Mouse (Mus musculus): ENCODE results near the gene Dbx1. TPM values are rescaled to one million over a fixed set of nuclear protein-coding genes. Genes with fewer than 3 reads are reported as not detected.
A peak's percentile ranks its signal among the peaks of the same experiment; 100 is the strongest.

Dbx1 gene
- 168 and 188 TPM in 2 replicates for polyA plus RNA-seq (2016; fragmentation: Nextera tagmentation; extraction: Ambion mirVana)

DNA sequence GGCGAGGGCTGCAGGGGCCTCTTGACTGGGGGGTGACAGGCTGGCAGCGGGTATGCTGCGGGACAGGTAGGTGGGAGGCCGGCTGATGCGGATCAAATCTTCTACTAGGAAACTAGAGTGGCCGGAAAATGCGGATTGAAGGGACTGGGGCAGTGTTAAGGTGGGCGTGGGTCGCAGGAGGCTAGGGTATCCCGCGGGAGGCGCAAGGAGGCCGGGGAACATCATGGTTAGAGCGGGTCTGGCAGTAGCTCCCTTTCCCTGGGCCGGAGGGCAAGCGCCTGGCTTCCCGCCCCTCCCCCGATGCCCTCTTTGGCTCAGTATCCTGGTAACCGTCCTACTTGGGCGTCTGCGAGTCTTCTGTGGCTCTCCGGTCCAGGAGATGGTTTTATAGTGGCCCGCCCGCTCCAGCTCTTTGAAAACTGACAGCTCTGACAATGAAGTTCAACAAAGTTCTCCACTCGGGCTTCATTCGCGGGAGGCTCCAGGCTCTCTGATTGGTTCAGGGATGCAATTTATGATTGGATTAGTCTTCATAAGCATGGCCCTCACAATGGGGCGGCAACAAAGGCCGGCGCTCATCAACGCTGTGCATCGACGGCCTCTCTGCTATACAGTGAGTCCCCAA is at the start of gene Dbx1:
TSS of gene Dbx1 (minus strand) at position 359 of the 625 bp plus-strand sequence.
- Histone ChIP-seq H3K4me1 (peaks cover 95% of the 10 kb centered on the region), H3K9me3 (replicated peaks) (no peaks in the 10 kb centered on the region), H3K36me3 (peaks cover 20% of the 10 kb centered on the region), H3K27ac (replicated peaks) (peak within 1 kb of the TSS; percentile 87), H3K4me3 (peak within 1 kb of the TSS; percentile 60), H3K27me3 (ENCODE audit: low read depth, poor library complexity, severe bottlenecking) (peaks cover 100% of the 10 kb centered on the region)
- DNase-seq (ENCODE audit: low spot score): peak; percentile 84
- WGBS: under 1% methylated on average over 33 of the region's 33 CpGs

DNA sequence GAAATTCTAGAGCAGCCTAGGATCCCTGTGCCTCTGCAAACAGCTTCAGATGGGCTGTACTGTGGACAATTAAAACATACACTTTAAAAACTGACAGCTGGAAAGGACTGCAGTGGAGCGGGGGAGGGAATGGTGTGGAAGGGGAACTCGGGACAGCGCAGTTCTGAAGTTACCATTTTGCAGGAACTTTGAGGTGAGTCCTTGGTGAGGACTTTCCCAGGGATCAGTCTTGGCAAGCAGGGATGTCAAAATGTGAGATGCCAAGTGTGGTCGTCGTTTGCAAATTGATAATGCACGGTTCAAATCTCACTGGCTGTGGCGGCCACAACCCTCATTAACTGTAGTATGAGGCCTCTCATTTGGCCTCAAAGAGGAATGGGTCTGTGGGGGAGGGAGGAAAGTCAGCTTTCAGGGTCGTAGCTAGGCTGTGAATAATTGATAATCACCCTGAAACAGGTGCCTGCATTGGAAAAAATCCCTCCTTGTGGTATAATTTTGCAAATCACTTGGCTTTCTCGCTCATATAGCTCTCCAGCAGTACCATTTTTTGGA is 42.3 kb upstream of the Dbx1 start:
- no peak for DNase-seq (ENCODE audit: low spot score)
- Histone ChIP-seq H3K27me3 (ENCODE audit: low read depth, poor library complexity, severe bottlenecking) (peaks cover 98% of the 10 kb centered on the region), H3K9me3 (replicated peaks) (no peaks in the 10 kb centered on the region), H3K36me3 (no peaks in the 10 kb centered on the region), H3K4me3 (0 out of 2 replicates have a peak overlapping the region, but pooled peaks have one; percentile 34), H3K4me1 (peaks cover 66% of the 10 kb centered on the region), H3K27ac (replicated peaks) (peak overlapping the region; percentile 34)
- 8% methylated on average over 9 of the region's 9 CpGs for WGBS

DNA sequence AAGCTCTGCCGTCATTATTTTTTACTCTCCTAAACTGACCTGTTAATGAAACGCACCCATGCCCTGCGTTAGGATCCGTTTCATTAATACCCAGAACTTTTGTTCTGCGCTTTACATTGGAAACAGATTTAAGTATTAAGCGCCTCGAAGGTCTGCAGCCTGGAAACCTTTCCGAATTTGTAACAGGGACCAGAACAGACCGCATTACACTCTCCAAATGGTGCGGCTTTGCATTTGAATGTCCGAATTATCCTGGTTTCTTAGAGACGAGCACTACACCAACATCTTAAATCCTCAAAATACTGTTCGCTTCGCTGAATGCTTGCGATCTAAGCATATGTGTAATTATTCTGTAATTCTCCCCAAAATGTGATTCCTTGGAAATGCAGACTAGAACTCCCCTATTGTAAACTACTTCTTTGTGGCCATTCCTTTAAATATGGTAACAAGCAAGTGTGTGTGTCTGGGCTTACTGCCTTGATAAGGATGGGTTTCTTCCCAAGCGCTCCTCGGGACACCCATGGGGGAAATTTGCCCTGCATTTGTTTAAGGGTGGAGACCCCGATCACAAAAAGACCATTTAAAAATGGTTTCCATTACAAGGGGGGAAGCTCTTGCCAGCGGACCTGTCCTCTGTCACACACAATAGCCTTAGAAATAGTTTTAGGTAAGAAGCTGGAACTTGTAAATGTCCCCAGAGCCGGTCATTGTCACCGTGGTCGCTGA is 41.6 kb upstream of the Dbx1 start:
- peaks cover 97% of the 10 kb centered on the region for H3K27me3 ChIP-seq (ENCODE audit: low read depth, poor library complexity, severe bottlenecking)
- peak; percentile 45 for DNase-seq (ENCODE audit: low spot score)
- no peaks in the 10 kb centered on the region for H3K36me3 ChIP-seq
- peak overlapping the region; percentile 34 for H3K4me3 ChIP-seq
- peak overlapping the region; percentile 34 for H3K27ac ChIP-seq (replicated peaks)
- 1% methylated on average over 22 of the region's 22 CpGs for WGBS
- H3K4me1 ChIP-seq: peaks cover 66% of the 10 kb centered on the region
- no peaks in the 10 kb centered on the region for H3K9me3 ChIP-seq (replicated peaks)

DNA sequence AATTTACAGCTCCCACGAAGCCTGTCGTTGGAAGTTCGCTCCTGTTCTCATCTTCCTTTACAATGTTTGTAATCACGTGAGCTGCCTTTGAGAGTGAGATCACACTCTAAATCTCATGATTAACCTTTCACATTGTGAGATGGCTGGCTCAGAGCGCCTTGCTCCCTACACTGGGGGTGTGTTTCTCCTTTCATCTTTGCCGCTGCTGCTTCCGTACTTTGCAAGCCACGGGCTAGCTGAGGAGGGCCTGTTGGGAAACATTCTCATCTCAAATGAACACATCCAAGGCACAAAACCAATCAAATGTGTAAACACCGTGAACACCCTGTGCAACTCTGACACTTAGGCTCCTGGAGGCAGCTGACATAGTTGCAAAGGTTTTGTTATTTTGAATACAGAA is 40.5 kb upstream of the Dbx1 start:
- Histone ChIP-seq H3K36me3 (no peaks in the 10 kb centered on the region), H3K9me3 (replicated peaks) (no peaks in the 10 kb centered on the region), H3K4me3 (peak overlapping the region; percentile 12), H3K27ac (replicated peaks) (peak overlapping the region; percentile 81), H3K4me1 (peaks cover 55% of the 10 kb centered on the region), H3K27me3 (ENCODE audit: low read depth, poor library complexity, severe bottlenecking) (peaks cover 89% of the 10 kb centered on the region)
- WGBS: under 1% methylated on average over 9 of the region's 9 CpGs
- DNase-seq (ENCODE audit: low spot score): peak; percentile 73

DNA sequence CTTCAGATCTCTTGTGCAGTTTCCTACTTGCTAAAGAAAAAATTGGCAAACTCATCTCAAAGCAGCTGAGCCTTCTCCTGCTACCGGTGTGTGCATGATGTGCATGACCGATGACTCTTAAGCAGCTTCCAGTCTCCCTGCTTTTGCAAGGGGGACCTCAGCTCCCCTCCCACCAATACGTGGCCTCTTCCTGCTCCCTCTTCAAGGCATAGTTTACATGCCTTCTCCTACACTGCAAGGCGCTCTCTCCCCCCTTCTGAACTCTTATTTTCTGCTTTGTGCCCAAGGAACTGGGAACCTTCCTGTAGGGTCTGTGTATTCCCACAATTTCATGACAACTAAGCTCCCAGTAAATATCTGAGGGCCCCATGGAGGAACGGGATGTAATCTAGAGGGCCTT is 40.0 kb upstream of the Dbx1 start:
- H3K9me3 ChIP-seq (replicated peaks): no peaks in the 10 kb centered on the region
- H3K27me3 ChIP-seq (ENCODE audit: low read depth, poor library complexity, severe bottlenecking): peaks cover 88% of the 10 kb centered on the region
- peak; percentile 42 for DNase-seq (ENCODE audit: low spot score)
- peaks cover 50% of the 10 kb centered on the region for H3K4me1 ChIP-seq
- H3K36me3 ChIP-seq: no peaks in the 10 kb centered on the region
- 10% methylated on average over 5 of the region's 5 CpGs for WGBS
- peak overlapping the region; percentile 81 for H3K27ac ChIP-seq (replicated peaks)
- H3K4me3 ChIP-seq: peak overlapping the region; percentile 12; the same call in 1 of the 2 replicates

DNA sequence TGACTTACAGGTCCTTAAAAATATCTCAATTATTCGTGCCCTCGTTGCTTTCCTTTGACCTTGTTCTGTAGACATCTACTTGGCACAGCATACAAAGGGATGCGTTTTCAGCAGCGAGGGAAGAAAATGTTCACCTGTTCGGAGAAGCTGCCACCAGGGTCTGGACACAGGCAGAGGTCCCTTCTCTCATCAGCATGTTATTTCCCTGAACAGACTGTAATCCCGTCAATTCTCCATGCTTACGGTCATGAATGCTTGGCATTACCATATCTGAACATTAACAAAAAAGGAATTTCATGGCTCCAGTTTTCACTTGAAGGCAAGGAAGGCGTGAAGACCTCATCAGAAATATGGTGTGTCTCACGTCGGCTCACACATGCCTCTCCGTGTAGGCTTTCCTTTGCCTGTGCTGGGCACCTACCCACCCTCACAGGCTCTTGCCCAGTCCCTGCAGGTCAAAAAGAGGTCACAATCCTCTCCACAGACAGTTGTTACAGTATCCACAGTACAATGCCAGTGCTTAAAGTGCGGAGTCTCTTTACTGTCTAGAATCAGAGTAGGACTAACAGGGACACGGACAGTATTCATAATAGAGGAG is 31.7 kb upstream of the Dbx1 start:
- Histone ChIP-seq H3K36me3 (no peaks in the 10 kb centered on the region), H3K27ac (replicated peaks) (no peak overlapping the region), H3K4me3 (no peak overlapping the region), H3K9me3 (replicated peaks) (0 out of 2 replicates have a peak, but pooled peaks cover 2% of the 10 kb centered on the region), H3K4me1 (peaks cover 12% of the 10 kb centered on the region), H3K27me3 (ENCODE audit: low read depth, poor library complexity, severe bottlenecking) (peaks cover 85% of the 10 kb centered on the region)
- no peak for DNase-seq (ENCODE audit: low spot score)
- WGBS: 91% methylated on average over 13 of the region's 13 CpGs

DNA sequence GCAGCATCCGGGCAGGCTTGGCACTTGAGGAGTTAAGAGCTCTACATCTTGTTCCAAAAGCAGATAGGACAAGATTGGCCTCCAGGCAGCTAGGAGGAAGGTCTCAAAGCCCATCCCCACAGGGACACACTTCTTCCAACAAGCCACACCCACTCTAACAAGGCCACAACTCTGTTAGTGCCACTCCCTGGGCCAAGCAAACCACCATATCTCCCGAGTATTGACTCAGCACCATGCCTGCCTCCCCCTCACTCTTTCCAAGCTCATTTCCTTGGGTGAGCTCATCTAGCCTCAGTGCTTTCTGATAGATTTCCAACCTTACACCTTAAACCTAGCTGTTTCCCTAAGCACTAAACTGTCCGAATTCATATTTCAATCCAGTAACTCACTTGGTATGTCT is 26.9 kb upstream of the Dbx1 start:
- no peak for DNase-seq (ENCODE audit: low spot score)

DNA sequence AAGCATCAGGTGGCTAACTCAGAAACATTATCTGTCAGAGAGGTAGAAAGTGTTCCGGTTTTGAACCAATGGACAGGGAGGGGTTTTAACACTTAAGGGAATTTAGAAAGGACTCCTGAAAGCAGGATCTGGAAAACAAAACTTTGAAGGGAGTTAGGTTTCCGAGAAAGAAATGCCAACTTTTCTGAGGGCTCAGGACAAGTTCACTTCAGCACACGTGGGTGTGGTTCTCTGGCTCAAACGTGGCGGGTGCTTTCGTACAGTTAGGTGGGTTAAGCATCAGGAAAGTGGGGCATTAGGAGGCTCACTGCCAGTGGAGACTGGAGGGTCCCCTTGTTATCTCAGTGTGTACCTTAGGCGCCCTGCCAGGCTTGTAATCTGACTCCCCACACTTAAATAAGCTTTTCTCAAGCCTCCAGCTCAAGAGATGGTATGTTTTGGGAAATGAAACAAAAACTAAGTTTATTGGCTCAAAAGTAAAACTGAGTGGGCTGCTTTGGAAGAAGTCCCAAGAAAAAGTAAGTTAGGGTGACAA is 25.9 kb upstream of the Dbx1 start:
- H3K27me3 ChIP-seq (ENCODE audit: low read depth, poor library complexity, severe bottlenecking): peaks cover 94% of the 10 kb centered on the region
- WGBS: 7% methylated on average over 7 of the region's 7 CpGs

More for the DNA sequence above, 26.9 kb upstream of the Dbx1 start:
- no peaks in the 10 kb centered on the region for H3K9me3 ChIP-seq (replicated peaks)
- H3K27ac ChIP-seq (replicated peaks): no peak overlapping the region
- peaks cover 94% of the 10 kb centered on the region for H3K27me3 ChIP-seq (ENCODE audit: low read depth, poor library complexity, severe bottlenecking)
- WGBS: 88% methylated on average over 3 of the region's 3 CpGs
- no peaks in the 10 kb centered on the region for H3K36me3 ChIP-seq
- no peak overlapping the region for H3K4me3 ChIP-seq
- H3K4me1 ChIP-seq: peaks cover 26% of the 10 kb centered on the region

DNA sequence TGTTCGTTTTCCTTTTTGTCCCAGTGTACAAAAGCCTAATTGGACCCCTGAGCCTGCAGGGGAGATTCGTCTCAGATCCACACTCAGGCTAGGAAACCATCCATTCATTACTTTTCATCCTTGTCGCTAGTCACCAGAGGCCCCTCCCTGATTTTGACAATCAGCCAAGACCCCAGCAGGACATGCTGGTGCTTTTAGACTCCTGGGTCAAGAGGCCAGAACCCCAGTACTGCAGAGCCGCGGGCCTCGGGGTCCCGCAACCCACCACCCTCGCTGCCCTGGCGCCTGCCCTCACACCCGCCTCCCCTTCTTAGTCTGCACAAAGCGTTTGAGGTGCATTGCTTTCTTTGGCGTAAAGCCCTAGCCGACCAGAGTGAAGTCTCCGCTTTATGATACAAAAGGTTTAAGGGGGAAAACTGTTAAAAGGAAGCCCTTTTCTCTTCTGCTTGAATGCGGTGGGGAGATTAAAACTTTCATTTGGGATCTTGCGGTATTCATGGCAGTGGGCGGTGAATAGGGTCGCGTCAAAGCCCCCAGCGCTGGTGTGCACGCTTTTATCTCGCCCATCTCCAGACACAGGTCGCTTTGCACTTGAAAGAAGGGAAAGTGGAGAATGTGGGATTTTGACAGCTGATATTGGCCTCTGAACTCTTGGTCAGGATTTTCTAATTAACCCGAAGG is 25.3 kb upstream of the Dbx1 start:
- peak overlapping the region; percentile 4; the same call in 1 of the 2 replicates for H3K27ac ChIP-seq (replicated peaks)
- H3K27me3 ChIP-seq (ENCODE audit: low read depth, poor library complexity, severe bottlenecking): peaks cover 94% of the 10 kb centered on the region
- H3K36me3 ChIP-seq: no peaks in the 10 kb centered on the region
- DNase-seq (ENCODE audit: low spot score): peak; percentile 69
- H3K4me3 ChIP-seq: peak overlapping the region; percentile 31
- no peaks in the 10 kb centered on the region for H3K9me3 ChIP-seq (replicated peaks)
- 1% methylated on average over 24 of the region's 24 CpGs for WGBS
- peaks cover 30% of the 10 kb centered on the region for H3K4me1 ChIP-seq

More for the DNA sequence above, 25.9 kb upstream of the Dbx1 start:
- Histone ChIP-seq H3K4me3 (peak overlapping the region; percentile 31; the same call in 1 of the 2 replicates), H3K9me3 (replicated peaks) (no peaks in the 10 kb centered on the region), H3K27ac (replicated peaks) (peak overlapping the region; percentile 4; the same call in 1 of the 2 replicates), H3K4me1 (peaks cover 24% of the 10 kb centered on the region), H3K36me3 (no peaks in the 10 kb centered on the region)
- DNase-seq (ENCODE audit: low spot score): no peak

DNA sequence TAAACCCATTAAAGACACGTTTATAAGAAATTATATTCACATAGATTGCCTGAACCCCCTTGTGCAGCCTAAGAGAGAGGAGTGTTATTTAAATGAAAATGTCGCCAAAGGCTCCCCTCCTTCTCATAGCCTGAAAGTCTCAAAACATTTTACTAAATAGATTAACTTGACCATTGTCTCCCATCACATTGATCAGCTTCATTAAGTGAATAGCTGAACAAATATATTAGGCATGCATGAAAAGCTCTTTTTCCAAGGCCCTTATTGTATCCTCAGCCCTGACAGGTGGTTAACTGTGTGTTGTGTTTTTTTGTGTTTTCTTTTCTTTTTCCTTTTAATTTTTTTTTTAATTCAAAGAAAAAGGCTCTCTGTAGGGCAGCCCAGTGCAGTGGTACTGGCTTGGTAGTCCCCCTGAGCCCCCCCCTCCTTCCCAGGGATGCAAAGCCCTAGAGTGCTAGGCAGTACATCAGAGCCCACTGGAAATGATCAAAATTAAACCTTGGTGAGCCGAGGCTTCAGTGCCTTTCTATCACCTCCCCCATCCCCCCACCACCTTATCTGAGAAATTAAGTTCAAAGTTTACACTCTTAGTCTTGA is 4.2 kb upstream of the Dbx1 start:
- Histone ChIP-seq H3K4me1 (peaks cover 65% of the 10 kb centered on the region), H3K36me3 (peaks cover 1% of the 10 kb centered on the region; the same call in 1 of the 2 replicates), H3K27me3 (ENCODE audit: low read depth, poor library complexity, severe bottlenecking) (peaks cover 99% of the 10 kb centered on the region), H3K4me3 (0 out of 2 replicates have a peak overlapping the region, but pooled peaks have one; percentile 7), H3K9me3 (replicated peaks) (peaks cover 5% of the 10 kb centered on the region), H3K27ac (replicated peaks) (peak overlapping the region; percentile 83)
- no peak for DNase-seq (ENCODE audit: low spot score)
- 10% methylated on average over 3 of the region's 3 CpGs for WGBS

DNA sequence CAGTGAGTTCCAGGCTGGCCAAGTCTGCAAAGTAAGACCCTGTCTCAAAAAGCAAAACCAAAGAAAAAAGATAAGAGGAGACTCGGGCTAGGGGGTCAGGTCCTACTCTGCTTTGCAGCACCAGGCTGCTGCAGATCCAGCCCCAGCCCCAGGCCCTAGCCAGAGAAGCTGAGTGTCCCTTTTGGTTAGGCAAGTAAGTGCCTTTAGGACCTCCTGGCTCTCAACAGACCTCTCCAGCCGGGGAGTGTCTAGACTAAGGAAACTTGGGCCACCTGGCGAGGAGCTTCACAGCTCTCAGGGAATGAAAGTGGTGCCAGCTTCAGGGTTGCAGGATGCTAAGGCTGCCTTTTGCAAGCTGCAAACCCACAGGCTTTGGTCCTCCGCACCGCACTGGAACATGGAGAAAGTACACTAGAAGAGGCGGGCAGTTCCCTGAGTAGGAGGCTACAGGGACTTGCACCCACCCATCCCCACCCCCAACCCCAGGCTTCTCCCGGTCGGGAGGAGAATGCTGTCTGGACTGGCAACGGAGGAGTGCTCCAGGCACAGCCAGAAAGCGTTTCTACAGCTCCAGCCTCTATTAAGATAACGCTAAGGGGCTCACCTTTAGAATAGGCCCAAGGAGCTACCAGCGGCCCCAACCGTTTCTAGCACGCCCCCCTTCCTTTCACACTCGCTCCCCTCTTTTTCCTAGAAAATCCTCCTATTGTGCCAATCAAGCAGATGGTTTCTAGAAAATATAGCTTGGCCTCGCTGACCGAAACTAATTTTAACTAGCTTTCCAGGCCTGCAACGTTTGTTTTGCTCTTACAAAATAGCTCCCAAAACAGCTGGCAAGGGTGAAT is 3.4 kb upstream of the Dbx1 start:
- peak overlapping the region; percentile 60 for H3K4me3 ChIP-seq
- WGBS: 7% methylated on average over 18 of the region's 18 CpGs
- no peaks in the 10 kb centered on the region for H3K36me3 ChIP-seq
- peaks cover 99% of the 10 kb centered on the region for H3K27me3 ChIP-seq (ENCODE audit: low read depth, poor library complexity, severe bottlenecking)
- no peaks in the 10 kb centered on the region for H3K9me3 ChIP-seq (replicated peaks)
- DNase-seq (ENCODE audit: low spot score): peak; percentile 58
- peaks cover 72% of the 10 kb centered on the region for H3K4me1 ChIP-seq
- H3K27ac ChIP-seq (replicated peaks): peak overlapping the region; percentile 83
